Mouse (Mus musculus) spleen, postnatal 4 days (tissue): ENCODE data around the gene Ccdc28b.

ENCODE experiments used
- DNase-seq, 2 experiments: peaks; one replicate each; pipeline ENCODE4 v3.0.0; 2022; ENCODE audit warnings: low spot score in 2 of 2

Gene Ccdc28b

GRCm38 (mm10) chr4:129623681-129624091, at the start of gene Ccdc28b:
TSS of gene Ccdc28b (minus strand) at chr4:129623947.
- DNase-seq, result no peak

GRCm38 (mm10) chr4:129672878-129673449, 49.2 kb upstream of the Ccdc28b start:
- no peak for DNase-seq

GRCm38 (mm10) chr4:129672083-129672877, 48.5 kb upstream of the Ccdc28b start, which contains the start of gene Kpna6:
TSS of gene Kpna6 (minus strand) at chr4:129672767.
- peak; percentile 82 to 93 for DNase-seq

- DNase-seq, result peak; percentile 58 to 76
Observed at GRCm38 (mm10) chr4:129671491-129672082, 47.8 kb upstream of the Ccdc28b start.

DNA sequence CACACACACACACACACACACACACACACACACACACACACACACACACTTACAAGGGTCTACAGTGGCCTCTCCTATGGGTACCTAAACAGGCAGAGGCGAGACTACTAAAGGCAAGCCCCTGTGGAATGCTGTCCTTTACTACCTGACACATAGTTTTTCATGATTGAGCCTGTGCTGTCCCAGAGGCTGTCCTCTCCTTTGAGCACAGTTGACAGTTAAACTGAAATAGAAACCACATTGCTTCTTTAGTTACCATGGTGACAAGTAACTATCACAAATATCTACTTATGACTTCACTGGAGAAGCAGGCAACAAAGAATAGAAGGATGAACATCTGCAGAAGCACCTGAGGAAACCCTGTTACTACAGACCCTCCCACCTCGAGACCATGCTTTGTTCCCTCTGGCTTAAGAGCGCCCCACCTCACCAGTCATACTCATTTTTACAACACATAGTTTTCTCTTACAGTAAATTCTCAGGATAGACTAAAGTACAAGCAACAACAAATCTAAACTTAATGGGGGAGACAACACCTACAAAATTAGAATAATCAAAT, 38.6 kb upstream of the Ccdc28b start:
- DNase-seq, result no peak

DNA sequence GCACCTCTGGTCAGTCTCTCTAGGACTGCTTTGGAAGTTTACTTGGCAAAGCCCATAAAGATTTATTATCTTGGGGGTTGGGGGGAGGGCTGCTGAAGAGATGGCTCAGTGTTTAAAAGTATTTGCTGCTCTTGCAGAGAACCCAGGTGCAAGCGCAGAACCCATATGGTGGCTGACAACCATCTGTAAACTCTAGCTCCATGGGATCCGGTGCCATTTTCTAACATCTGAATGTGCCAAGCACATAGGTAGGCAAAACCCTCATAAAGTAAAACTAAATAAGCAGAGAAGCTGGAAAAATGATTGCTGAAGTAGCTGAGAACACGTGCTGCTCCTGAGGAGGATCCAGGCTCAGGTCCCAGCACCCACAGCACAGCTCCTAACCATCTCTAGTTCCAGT, 37.8 kb upstream of the Ccdc28b start:
- no peak for DNase-seq

- DNase-seq, result no peak
Observed at GRCm38 (mm10) chr4:129654770-129655169, 31.0 kb upstream of the Ccdc28b start.

DNA sequence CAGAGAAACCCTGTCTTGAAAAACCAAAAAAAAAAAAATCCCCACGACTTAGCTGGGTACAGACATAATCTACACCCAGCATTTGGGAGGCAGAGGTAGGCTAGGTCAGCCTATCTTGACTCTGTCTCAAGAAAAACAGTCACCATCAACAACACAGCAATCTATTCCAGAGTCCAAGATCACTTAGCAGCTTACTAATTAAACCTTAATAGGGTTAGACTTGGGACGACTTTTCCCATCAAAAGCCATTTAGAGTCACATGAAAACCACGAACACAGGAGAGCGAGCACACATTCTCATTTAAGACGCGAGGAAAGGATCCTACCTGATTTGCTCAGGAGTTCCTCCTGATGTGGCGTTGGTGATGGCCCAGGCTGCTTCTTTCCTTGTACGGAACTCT, 26.6 kb upstream of the Ccdc28b start:
- DNase-seq, result no peak

- DNase-seq, result no peak
Observed at GRCm38 (mm10) chr4:129648656-129649055, 24.9 kb upstream of the Ccdc28b start.

DNA sequence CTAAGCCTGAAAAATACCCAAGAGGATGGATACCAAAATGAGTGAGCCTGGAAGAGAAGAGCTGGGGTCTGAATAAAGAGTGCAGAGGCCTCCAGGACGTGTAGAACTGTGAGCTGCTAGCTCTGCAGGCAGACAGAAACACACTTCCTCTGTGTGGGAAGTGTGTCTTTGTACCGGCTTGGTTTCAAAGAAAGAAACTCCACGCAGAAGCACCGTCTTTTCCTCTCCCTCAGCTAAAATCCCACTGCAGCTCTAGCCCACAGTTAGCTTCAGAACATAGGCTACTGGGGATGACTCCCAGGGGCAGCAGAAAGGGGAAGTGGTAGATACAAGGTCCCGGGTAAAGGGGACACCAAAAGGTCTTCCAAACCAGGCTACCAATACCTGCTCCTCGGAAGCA, 21.5 kb upstream of the Ccdc28b start:
- no peak for DNase-seq

GRCm38 (mm10) chr4:129641756-129642155, 18.0 kb upstream of the Ccdc28b start:
- no peak for DNase-seq

GRCm38 (mm10) chr4:129640638-129641467, 17.1 kb upstream of the Ccdc28b start, which contains the start of gene Txlna:
TSS of gene Txlna (minus strand) at chr4:129641065.
- DNase-seq, result peak; percentile 96 to 97

- no peak for DNase-seq
Observed at GRCm38 (mm10) chr4:129640101-129640637, 16.4 kb upstream of the Ccdc28b start.

- no peak for DNase-seq
Observed at GRCm38 (mm10) chr4:129639221-129639620, 15.5 kb upstream of the Ccdc28b start.

GRCm38 (mm10) chr4:129633852-129634251, 10.1 kb upstream of the Ccdc28b start:
- DNase-seq, result no peak

GRCm38 (mm10) chr4:129631867-129632266, 8.1 kb upstream of the Ccdc28b start:
- DNase-seq, result no peak

DNA sequence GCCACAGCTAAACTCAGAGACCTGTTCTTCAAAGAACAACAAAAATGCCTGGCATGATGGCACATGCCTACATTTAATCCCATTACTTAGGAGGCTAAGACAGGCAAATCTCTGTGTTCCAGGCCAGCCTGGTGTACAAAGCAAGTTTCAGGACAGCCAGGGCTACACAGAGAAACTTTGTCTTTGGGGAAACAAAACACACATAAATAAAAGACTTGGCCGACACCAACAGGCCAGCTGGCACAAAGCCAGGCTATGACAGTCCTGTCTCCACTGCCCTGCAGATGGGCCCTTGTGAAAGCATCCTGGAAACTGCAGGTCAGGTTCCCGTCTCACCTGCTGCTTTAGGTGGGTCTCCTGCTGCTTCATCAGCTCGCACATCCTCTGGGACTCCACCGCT, 7.2 kb upstream of the Ccdc28b start:
- no peak for DNase-seq

- no peak for DNase-seq
Observed at GRCm38 (mm10) chr4:129626035-129626434, 2.3 kb upstream of the Ccdc28b start.

DNA sequence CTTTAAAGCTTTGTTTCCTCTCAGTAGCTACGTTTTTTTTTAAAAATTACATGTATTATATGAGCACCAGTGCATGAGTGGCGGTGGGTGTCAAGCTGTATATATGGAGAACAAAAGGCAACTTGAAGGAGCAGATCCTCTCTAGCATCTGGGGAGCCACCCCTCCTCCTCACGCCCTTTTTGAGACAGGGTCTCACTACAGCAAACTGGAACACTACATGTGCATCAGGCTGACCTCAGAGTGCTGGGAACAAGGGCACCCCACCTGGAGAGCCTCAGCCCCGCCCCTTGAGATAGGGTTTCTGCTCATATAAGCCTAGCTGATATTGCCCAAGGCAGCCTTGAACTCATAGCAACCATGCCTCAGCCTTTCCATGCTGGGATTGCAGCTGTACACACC, 1.7 kb upstream of the Ccdc28b start:
- DNase-seq, result no peak

DNA sequence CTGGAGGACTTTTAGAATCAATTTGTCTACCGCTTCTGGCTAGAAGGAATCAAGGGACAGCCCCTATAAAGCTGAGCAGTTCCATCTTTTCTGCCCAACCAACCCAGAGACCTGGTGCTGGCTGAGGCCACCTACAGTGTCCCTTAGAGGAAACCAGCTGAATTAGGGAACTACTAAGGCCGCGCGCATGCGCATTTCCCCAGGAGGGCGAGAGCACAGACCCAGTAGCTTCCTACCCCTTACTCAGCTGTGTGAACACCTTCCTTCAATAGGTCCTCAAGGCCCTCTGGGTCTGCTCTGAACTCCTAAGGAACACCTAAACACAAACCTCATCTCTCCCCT, 1.3 kb upstream of the Ccdc28b start:
- DNase-seq, result peak; percentile 77 to 89

DNA sequence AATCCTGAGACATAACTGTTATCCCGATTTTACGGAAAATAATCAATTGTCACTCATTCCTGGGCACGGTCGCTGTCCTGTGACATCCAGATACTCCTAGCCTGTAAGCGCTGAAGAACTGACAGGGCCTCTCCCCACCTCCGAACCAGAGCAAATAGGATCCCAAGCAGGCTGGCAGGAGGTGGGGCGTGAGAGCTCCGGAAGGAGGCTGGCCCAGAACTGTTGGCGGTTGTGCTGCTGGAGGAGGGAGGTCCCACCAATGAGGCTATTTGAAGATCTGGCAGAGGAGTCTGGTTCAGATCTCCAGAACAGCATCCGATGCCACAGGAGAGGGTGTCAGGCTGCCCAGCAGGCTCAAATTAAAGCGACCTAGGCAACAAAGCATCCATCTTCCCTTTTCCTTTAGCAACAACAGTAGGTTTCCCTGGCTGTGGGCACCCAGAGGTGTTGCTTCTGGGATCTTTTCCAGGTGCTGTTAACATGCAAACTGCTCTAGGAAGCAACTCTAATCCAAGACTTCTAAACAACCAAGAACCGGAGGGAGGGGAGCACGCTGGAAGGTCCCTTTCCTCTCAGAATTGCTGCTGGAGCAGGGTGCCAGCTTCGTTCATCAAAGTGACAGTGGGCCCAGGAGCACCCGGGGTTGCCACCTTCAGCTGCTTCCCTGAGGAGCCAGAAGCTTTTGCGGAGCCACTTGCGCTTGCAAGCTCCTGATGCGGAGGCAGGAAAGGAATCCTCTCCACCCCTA, 708 bp upstream of the Ccdc28b start:
- peak; percentile 83 to 85 for DNase-seq
